Mouse (Mus musculus) bone marrow, adult 2 months (tissue): ENCODE results near the gene Fam183b.

Experiments used
- CTCF ChIP-seq: fragments of 200-500 bp; IDR thresholded peaks from 2 replicates; pipeline ENCODE4 v1.5.1; 2011; ENCODE audit warnings: low read length, control low read depth; ENCODE audit not compliant: control insufficient read depth, insufficient read depth
- POLR2A ChIP-seq: fragments of 200-500 bp; IDR thresholded peaks from 2 replicates; pipeline ENCODE4 v1.6.1; 2011; ENCODE audit warnings: low read depth, mild to moderate bottlenecking, control low read depth, low read length, borderline replicate concordance; ENCODE audit not compliant: control insufficient read depth

- no peak for TF ChIP-seq CTCF
- TF ChIP-seq POLR2A, result no peak
These were observed 14.1 kb downstream of the Fam183b start for GRCm38 (mm10) chr11:58787651-58788050.
